Mouse (Mus musculus) E14TG2a.4 (cell line): ENCODE results near the gene Ehd2.

Source experiments
- H3K27me3 ChIP-seq: 2 replicates; pipeline ENCODE4 v1.6.1; 2014; ENCODE audit warnings: low read length, control low read depth; ENCODE audit not compliant: insufficient read depth
- H3K36me3 ChIP-seq: 2 replicates; pipeline ENCODE4 v1.6.1; 2014; ENCODE audit warnings: low read length, control low read depth; ENCODE audit not compliant: insufficient read depth
- H3K4me1 ChIP-seq: replicated peaks from 2 replicates; pipeline ENCODE4 v1.6.1; 2014; ENCODE audit warnings: low read depth, low read length, control low read depth
- H3K4me3 ChIP-seq: replicated peaks from 2 replicates; pipeline ENCODE4 v1.5.1; 2014; ENCODE audit warnings: mild to moderate bottlenecking, low read length
- H3K9me3 ChIP-seq: 2 replicates; pipeline ENCODE4 v1.6.1; 2014; ENCODE audit warnings: low read length, control low read depth
- CTCF ChIP-seq: conservative IDR thresholded peaks from 2 replicates; pipeline ENCODE4 v1.5.1; 2014; ENCODE audit warnings: low read length
- NANOG ChIP-seq: IDR thresholded peaks from 2 replicates; pipeline ENCODE4 v1.6.1; 2014; ENCODE audit warnings: borderline replicate concordance, low read length, mixed read lengths
- POU5F1 ChIP-seq: IDR thresholded peaks from 2 replicates; pipeline ENCODE4 v1.6.1; 2014; ENCODE audit warnings: low read length, borderline replicate concordance

The Ehd2 gene

DNA sequence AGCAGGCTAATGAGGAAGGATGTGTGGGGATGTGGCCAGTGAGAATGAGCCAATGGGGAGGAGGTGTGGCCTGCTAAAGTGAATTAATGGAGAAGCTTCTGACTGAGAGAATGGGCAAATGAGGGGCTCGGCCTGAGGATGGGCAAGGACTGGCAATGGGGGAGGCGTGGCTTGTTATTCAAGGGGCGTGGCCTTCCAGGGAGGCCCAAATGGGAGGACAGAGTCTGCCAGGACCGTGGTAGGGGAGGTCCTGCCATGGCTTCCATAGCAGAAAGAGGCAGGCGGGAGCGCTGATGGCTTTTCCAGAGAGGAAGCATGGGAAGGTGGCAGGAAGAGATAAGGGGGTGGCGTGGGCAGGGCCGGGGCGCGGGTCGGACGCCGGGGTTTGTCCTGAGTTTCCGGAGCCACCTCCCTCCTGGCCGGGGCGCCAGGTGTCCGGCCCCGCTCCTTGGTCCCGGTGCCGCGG lies 12.4 kb downstream of the Ehd2 start:
- peaks cover 15% of the 10 kb centered on the region for H3K9me3 ChIP-seq
- TF ChIP-seq NANOG (no peak), CTCF (no peak), POU5F1 (no peak)
- H3K4me3 ChIP-seq: peak overlapping the region; percentile 78
- H3K27me3 ChIP-seq: peaks cover 78% of the 10 kb centered on the region
- no peaks in the 10 kb centered on the region for H3K36me3 ChIP-seq
- peaks cover 58% of the 10 kb centered on the region for H3K4me1 ChIP-seq

DNA sequence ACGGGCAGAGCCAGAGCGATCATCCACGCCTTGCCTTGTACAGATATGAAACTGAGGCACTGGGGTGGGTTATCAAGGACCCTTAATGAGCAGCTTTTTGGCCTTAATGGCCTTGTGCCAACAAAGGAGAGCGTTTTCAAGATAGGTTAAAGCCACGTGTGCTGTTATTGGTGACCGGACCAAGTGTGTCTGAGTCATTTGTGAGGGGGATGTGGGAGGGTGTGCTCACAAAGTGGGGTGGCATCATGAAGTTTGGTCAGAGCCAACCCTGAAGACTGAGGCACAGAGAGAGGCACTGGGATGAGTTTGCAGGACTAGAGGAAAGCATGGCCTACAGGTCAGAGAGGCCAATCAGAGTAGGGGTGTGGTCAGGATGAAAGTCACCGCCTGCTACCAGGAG lies 12.9 kb downstream of the Ehd2 start:
- Histone ChIP-seq H3K36me3 (no peaks in the 10 kb centered on the region), H3K4me1 (peaks cover 64% of the 10 kb centered on the region), H3K27me3 (peaks cover 79% of the 10 kb centered on the region), H3K9me3 (peaks cover 15% of the 10 kb centered on the region), H3K4me3 (peak overlapping the region; percentile 78; the same call in 1 of the 2 replicates)
- TF ChIP-seq NANOG: no peak
- TF ChIP-seq CTCF: no peak

DNA sequence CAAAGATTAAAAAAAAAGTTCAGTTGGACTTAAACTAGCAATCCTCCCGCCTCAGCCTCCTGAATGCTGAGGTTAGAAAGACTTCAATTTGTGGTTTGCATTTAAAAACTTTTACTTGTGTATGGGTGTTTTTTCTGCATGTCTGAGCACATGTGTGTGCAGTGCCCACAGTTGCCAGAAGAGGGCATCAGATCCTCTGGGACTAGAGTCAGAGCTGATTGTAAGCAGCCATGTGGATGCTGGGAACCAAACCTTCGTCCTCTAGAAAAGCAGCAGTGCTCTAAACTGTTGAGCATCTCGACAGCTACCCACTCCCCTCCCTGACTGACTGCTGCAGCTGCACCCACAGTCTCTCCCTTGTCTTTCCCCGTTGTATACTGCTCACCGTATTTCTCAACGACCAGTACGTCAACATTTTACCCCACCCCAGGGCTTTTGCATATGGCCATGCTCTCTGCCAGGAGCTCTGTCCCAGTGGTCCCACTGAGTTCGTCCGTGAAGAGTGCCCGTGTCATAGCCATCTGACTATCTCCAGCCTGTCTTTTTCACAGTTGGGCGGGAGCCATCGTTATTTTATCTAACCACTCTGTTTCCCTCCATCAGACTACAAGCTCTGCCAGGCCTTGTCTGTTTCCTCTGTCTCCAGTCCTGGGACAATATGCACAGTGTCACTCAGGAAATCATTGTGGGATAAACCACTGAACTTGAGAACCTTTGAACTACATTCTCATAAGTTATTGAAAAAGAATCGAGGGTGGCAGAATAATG lies 13.9 kb downstream of the Ehd2 start:
- peaks cover 15% of the 10 kb centered on the region for H3K9me3 ChIP-seq

DNA sequence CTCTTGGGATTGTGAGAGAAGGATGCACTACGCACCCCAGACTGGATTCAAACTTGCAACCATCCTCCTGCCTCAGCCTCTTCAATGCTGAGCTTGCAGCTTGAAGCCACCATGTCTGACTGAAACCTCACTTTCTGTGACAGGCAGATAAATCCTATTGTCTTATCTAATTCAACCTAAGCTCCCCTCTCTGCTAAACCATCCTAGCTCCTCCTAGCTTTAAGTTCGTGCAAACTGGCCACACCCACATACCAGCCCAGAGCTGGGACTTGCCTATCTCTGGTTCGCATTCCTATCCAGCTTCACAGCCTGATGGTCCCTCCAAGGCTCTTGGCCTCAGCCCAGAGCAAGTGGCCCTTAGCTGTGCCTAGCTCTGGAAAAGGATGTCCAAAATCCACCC lies 15.0 kb downstream of the Ehd2 start:
- no peaks in the 10 kb centered on the region for H3K36me3 ChIP-seq
- peaks cover 7% of the 10 kb centered on the region for H3K9me3 ChIP-seq
- H3K27me3 ChIP-seq: peaks cover 64% of the 10 kb centered on the region
- TF ChIP-seq POU5F1 (no peak), CTCF (no peak), NANOG (no peak)
- H3K4me1 ChIP-seq: peaks cover 79% of the 10 kb centered on the region
- no peak overlapping the region for H3K4me3 ChIP-seq

More for the DNA sequence above, 13.9 kb downstream of the Ehd2 start:
- TF ChIP-seq NANOG (no peak), CTCF (peak; percentile 90)
- Histone ChIP-seq H3K4me1 (peaks cover 74% of the 10 kb centered on the region), H3K36me3 (no peaks in the 10 kb centered on the region), H3K27me3 (peaks cover 75% of the 10 kb centered on the region), H3K4me3 (peak overlapping the region; percentile 37)

DNA sequence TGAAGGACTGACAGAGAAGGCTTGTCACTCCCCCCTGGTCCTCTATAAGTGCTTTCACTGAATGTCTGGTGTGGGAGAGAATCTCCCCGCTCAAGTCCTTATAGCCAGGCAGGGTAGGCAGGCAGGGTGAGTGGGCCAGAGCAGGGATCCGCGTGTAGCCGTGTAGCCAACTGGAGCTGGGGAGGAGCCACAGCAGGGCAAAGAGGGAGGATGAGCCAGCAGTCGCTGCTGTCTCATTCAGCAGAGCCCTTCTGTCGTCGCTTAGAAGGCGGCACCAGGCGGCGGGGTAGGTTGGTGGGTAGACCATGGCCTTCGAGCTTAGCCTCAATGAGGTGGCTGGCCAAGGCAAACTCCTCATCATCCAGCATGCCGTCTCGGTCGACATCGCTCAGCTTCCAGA lies 17.4 kb downstream of the Ehd2 start:
- H3K9me3 ChIP-seq: no peaks in the 10 kb centered on the region
- no peak for TF ChIP-seq NANOG
- TF ChIP-seq CTCF: no peak
- TF ChIP-seq POU5F1: no peak
- peaks cover 40% of the 10 kb centered on the region for H3K27me3 ChIP-seq
- peaks cover 75% of the 10 kb centered on the region for H3K4me1 ChIP-seq
- peak overlapping the region; percentile 62 for H3K4me3 ChIP-seq
- H3K36me3 ChIP-seq: peaks cover under 1% of the 10 kb centered on the region; the same call in 1 of the 2 replicates

DNA sequence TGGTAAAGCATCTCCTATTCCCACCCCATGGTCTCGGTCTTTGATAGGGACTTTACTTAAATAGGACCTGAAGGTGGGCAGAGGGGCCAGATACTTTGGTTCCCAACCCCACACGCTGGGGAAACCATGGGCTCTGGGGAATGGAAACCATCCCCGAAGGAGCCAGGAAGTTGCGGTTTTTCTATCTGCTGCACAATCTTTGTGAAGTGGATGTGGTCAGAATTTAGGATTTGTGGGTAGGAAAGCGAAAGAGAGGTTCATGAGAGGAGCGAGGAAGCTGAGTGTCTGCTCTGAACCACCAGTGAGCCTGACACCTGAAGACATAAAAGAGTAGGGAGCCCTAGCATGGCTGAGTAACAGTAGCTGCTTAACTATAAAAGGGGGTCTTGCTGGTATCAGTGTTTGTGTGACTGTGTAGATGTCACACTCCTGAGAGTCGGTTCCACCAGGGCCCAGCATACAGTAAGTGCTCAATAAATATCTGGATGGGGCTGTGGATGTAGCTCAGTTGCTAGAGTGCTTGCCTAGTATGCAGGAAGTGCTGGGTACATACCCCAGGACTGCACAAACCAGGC lies 18.1 kb downstream of the Ehd2 start:
- no peaks in the 10 kb centered on the region for H3K9me3 ChIP-seq
- peaks cover 7% of the 10 kb centered on the region for H3K36me3 ChIP-seq

DNA sequence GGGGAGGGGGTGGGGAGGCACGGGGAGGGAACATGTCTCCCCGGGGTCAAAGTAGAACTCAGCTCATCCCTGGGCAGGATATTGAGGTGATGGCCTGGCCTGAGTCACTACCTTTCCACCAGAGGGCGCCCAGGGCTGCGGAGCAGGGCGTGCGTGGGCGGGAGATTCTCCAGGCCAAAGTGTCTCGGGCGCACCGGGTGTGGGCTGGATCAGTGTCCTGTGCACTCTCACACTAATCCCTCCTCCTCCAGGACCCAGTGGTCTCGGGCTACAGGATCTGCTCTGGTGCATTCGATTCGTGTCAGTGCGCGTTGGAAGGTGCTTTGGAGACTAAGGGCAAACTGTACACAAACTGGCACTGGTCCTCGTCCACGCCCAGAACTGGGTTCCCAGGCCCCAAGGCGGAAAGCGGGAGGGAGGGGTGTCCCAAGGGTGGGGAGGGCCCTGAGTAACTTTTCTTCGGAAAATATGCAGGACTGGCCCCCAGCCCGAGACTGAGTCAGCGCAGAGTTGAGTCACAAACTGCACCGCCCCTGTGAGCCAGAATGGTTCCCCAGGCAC lies 18.9 kb downstream of the Ehd2 start:
- Histone ChIP-seq H3K27me3 (peaks cover 37% of the 10 kb centered on the region), H3K4me1 (peaks cover 75% of the 10 kb centered on the region), H3K4me3 (peak overlapping the region; percentile 73), H3K36me3 (peaks cover 16% of the 10 kb centered on the region), H3K9me3 (no peaks in the 10 kb centered on the region)
- no peak for TF ChIP-seq POU5F1
- peak; percentile 59 for TF ChIP-seq CTCF
- TF ChIP-seq NANOG: no peak

More for the DNA sequence above, 18.1 kb downstream of the Ehd2 start:
- H3K4me1 ChIP-seq: peaks cover 75% of the 10 kb centered on the region
- no peak for TF ChIP-seq CTCF
- TF ChIP-seq NANOG: no peak
- TF ChIP-seq POU5F1: no peak
- H3K4me3 ChIP-seq: no peak overlapping the region
- H3K27me3 ChIP-seq: peaks cover 37% of the 10 kb centered on the region

DNA sequence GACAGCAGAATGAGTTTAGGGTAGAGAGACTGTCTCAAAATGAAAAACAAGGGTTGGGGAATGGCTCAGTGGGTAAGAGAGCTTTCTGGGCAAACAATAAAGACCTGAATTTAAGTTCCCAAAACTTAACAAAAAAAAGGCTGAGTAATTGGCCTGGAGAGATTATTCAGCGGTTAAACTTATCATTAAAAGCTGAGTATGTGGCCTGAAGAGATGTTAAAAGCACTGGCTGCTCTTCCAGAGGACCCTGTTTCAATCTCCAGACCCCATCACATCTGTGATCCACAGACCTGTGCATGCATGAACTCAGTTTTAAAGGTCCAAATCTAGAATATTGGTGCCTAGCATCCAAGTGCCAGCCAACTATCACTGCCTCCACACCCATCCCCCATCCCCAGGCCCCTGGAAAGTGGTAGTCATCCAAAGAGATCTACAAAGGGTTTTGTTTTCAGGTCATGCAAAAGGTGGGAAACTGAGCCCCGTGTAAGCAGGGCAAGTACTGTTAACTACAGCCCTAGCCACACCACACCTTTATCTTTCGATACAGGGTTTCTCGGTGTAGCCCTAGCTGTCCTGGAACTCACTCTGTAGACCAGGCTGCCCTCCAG lies 19.6 kb downstream of the Ehd2 start:
- TF ChIP-seq NANOG: no peak
- no peak for TF ChIP-seq POU5F1
- H3K4me3 ChIP-seq: peak overlapping the region; percentile 73
- peaks cover 80% of the 10 kb centered on the region for H3K4me1 ChIP-seq
- peaks cover 23% of the 10 kb centered on the region for H3K36me3 ChIP-seq
- no peaks in the 10 kb centered on the region for H3K9me3 ChIP-seq
- peaks cover 37% of the 10 kb centered on the region for H3K27me3 ChIP-seq
